Mouse (Mus musculus) brown adipose tissue, adult 24 weeks (tissue): ENCODE measurements around the gene Klk1b3. TPM values are rescaled to one million over a fixed set of nuclear protein-coding genes. Genes with fewer than 3 reads are reported as not detected.
"Not testable (repeated sequence)": the region's sequence is repeated elsewhere in the genome, so short reads cannot be mapped to it uniquely, and the experiment has no call there.

Source experiments
- H3K27ac ChIP-seq: fragments of 200-500 bp; replicated peaks from 2 replicates; pipeline ENCODE4 v1.5.1; 2012; ENCODE audit warnings: low read depth, mild to moderate bottlenecking, low read length
- H3K4me1 ChIP-seq: fragments of 200-500 bp; 2 replicates; pipeline ENCODE4 v1.6.1; 2012; ENCODE audit warnings: low read length, mixed read lengths; ENCODE audit not compliant: control insufficient read depth, insufficient read depth, insufficient read length
- H3K4me3 ChIP-seq: fragments of 200-500 bp; 2 replicates; pipeline ENCODE4 v1.5.1; 2012; ENCODE audit warnings: low read depth, mild to moderate bottlenecking, low read length, moderate library complexity; ENCODE audit not compliant: insufficient read depth
- polyA plus RNA-seq: library from polyadenylated mRNA; stranded (reverse); fragments of >200 nt; gene quantifications from 2 replicates; pipeline ENCODE4 v1.2.4, GENCODE M21; 2012; ENCODE audit not compliant: missing spikeins, insufficient read depth, insufficient read length

Klk1b3 gene
- not detected in 2 replicates for polyA plus RNA-seq

DNA sequence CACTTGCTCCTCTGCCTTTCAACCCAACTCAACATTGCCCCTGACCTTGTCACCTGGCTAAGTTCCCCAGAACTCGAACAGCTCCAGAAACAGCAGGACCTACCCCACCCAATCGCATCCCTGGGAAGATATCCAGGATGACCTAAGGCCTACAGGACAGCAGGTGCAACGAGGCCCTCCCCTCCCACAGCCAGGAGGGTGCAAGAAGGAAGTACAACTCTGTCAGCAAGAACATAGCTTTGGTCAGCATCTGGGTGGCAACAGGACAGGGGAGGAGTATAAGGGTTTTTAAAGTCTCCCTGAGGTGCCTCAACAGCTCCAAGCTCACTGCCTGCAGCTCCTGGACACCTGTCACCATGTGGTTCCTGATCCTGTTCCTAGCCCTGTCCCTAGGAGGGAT, at the start of gene Klk1b3:
Gene Klk1b3 (plus strand): TSS at position 301 of the 400 bp plus-strand sequence.
- Histone ChIP-seq H3K27ac (no peak within 1 kb of the TSS), H3K4me3 (no peak within 1 kb of the TSS), H3K4me1 (no peaks in the 10 kb centered on the region)

DNA sequence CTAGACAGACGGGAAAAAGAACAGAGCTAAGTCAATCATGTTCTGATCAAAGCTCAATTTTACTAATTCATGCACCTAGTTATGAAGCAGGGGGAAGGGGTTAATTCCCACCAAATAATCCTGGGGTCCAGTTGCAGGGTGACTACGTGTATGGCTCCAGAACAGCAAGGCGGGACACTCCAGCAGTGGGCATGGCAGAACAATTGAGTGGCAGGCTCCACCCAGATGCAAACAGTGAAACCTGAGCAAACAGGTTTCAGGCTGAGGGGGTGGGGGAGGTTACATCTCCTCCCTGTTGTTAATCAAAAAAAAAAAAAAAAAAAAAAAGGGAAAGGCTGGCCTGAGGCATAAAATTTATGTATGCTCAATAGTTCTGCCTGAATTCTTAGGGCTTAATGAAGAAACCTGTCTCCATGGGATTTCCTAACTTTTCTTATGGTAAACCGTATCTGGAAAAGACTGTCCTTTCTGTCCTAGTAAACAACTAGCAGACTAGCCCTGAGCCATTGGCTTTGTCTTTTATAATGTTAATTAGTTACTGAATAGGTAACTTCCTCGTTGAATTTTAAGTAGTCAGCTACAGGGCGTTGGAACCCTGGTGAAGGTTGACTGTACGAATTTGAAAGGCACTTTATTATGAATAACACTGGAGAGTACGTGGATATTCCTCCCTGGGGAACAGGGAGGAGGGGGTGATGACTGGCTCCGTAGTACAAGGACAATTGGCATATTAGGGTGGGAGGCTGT, 18.5 kb upstream of the Klk1b3 start:
- Histone ChIP-seq H3K4me1 (no peaks in the 10 kb centered on the region), H3K4me3 (no peak overlapping the region), H3K27ac (no peak overlapping the region)

DNA sequence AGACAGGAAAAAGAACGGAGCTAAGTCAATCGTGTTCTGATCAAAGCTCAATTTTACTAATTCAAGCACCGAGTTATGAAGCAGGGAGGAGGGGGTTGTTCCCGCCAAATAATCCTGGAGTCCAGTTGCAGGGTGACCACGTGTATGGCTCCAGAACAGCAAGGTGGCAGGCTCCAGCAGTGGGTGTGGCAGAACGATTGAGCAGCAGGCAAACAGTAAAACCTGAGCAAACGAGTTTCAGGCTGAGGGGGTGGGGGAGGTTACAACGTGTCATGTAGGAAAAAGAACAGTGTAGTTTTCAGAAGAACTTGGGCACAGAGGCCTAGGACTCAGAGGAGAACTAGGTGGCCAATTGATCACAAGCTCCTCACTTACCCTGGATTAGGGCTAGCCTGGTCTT, 11.5 kb upstream of the Klk1b3 start:
- not testable (repeated sequence) for H3K4me1 ChIP-seq, H3K27ac ChIP-seq, H3K4me3 ChIP-seq

GRCm38 (mm10) chr7:44187936-44188335, 10.1 kb upstream of the Klk1b3 start, which contains the start of gene Klk1b24:
TSS of gene Klk1b24 (plus strand) at chr7:44188236.
- not testable (repeated sequence) for H3K4me1 ChIP-seq, H3K27ac ChIP-seq, H3K4me3 ChIP-seq

DNA sequence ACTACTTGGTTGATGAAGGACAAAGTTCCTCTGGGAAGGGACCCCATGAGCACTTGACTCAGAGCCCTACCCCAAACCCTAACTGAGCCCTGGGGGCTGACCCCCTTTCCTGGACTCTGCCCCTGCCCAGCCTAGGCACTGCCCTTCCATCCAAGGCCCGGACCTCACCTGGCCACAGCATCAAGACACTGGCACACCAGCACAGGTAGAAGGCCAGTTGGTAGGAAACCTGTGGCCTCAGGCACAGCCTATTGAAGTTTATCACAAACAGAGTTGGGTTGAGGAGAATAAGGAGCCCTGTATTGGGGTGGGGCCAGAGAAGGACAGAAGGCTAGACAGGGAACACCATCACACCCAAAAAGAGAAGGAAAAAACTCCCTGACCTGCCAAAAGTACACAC, 4.5 kb upstream of the Klk1b3 start:
- not testable (repeated sequence) for H3K4me3 ChIP-seq, H3K27ac ChIP-seq, H3K4me1 ChIP-seq

GRCm38 (mm10) chr7:44207135-44207534, 9.1 kb downstream of the Klk1b3 start, which contains the start of gene Klk1b4:
TSS of gene Klk1b4 (plus strand) at chr7:44207435.
- not testable (repeated sequence) for H3K4me1 ChIP-seq, H3K27ac ChIP-seq, H3K4me3 ChIP-seq

- H3K27ac ChIP-seq: no peak overlapping the region
- no peaks in the 10 kb centered on the region for H3K4me1 ChIP-seq
- no peak overlapping the region for H3K4me3 ChIP-seq
Observed at GRCm38 (mm10) chr7:44208307-44208706, 10.3 kb downstream of the Klk1b3 start.

- H3K4me1 ChIP-seq: no peaks in the 10 kb centered on the region
- H3K4me3 ChIP-seq: no peak within 1 kb of the TSS
Observed at GRCm38 (mm10) chr7:44215645-44216044, 17.7 kb downstream of the Klk1b3 start, which contains the start of gene Klk1b5. TSS of gene Klk1b5 (plus strand) at chr7:44215945.

DNA sequence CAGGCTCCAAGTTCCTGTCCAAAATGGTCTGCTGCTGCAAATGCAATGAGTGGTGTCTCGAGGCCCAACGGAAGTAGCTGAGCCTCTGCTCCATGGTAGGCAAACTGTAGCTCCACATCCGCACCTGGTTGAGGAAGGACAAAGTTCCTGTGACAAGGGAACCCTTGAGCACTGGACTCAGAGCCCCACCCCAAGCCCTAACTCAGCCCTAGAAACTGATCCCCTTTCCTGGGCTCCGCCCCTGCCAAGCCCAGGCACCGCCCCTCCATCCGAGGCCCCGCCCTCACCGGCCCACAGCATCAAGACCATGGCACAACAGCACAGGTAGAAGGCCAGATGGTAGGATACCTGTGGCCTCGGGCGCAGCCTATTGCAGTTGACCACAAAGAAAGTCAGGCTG, 23.6 kb downstream of the Klk1b3 start:
- not testable (repeated sequence) for H3K4me3 ChIP-seq, H3K4me1 ChIP-seq, H3K27ac ChIP-seq

More at GRCm38 (mm10) chr7:44215645-44216044, 17.7 kb downstream of the Klk1b3 start, which contains the start of gene Klk1b5:
- H3K27ac ChIP-seq: no peak within 1 kb of the TSS

DNA sequence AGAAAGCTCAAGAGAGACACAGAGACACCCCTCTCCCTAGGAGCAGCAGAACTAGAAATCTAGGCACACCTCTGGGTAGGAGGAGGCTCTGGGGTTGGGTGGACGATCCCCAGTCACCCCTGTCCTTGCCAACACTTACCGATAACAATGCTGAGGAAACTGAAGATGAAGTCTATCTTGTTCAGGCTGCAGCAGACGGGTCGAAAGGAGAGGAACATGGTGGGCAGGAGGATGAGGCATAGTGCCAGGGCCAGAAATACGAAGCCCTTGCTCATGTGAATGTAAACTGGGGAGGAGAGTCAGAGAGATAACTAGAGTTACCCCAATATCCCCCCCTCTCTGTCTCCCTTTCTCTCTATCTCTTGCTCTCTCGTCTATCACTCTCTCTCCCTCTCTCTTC, 24.3 kb downstream of the Klk1b3 start:
- H3K4me1 ChIP-seq, H3K27ac ChIP-seq, H3K4me3 ChIP-seq: not testable (repeated sequence)

GRCm38 (mm10) chr7:44225076-44225475, 27.1 kb downstream of the Klk1b3 start, which contains the start of gene Klk1:
TSS of gene Klk1 (plus strand) at chr7:44225360.
- no peak within 1 kb of the TSS for H3K27ac ChIP-seq
- no peak within 1 kb of the TSS for H3K4me3 ChIP-seq
- H3K4me1 ChIP-seq: no peaks in the 10 kb centered on the region

GRCm38 (mm10) chr7:44235909-44236308, 37.9 kb downstream of the Klk1b3 start, which contains the start of gene Gm36864:
TSS of gene Gm36864 (plus strand) at chr7:44236177.
- Histone ChIP-seq H3K4me3 (no peak within 1 kb of the TSS), H3K27ac (no peak within 1 kb of the TSS), H3K4me1 (no peaks in the 10 kb centered on the region)

- Histone ChIP-seq H3K27ac (no peak overlapping the region), H3K4me1 (no peaks in the 10 kb centered on the region), H3K4me3 (no peak overlapping the region)
Observed at GRCm38 (mm10) chr7:44239913-44240312, 41.9 kb downstream of the Klk1b3 start.

- Histone ChIP-seq H3K27ac (no peak overlapping the region), H3K4me3 (no peak overlapping the region), H3K4me1 (no peaks in the 10 kb centered on the region)
Observed at GRCm38 (mm10) chr7:44240712-44241111, 42.7 kb downstream of the Klk1b3 start.

DNA sequence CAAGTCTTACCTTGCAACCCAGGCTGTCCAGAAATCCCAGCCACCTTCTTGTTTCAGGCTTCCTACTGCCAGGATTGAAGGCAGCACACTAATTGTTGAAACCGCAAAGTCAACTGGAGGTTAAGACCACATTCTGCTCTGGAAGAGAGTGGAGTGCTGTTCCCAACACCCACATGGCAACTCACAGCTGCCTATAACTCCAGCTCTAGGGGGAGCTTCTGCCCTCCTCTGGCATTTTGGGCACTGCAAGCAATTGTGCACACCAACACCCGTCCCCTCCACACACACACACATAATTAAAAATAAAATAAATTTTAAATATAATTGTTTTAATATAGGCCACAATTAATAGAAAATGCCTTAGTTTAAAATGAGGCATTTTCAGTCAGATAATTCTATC, 43.2 kb downstream of the Klk1b3 start:
- no peak overlapping the region for H3K27ac ChIP-seq
- H3K4me3 ChIP-seq: no peak overlapping the region
- no peaks in the 10 kb centered on the region for H3K4me1 ChIP-seq

DNA sequence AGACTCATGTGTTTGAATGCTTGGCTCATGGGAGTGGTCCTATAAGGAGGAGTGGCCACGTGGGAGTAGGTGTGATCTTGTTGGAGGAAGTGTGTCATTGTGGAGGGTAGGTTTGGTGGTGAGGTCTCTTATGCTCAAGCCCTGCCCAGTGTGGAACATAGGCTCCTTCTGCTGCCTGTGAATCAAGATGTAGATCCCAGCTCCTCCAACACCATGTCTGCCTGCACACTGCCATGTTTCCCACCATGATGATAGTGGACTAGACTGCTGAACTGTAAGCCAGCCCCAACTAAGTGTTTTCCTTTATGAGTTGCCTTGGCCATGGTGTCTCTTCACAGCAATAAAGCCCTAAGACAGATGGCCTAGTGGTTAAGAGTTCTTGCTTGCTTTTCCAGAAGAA, 46.1 kb downstream of the Klk1b3 start:
- no peak overlapping the region for H3K4me3 ChIP-seq
- no peak overlapping the region for H3K27ac ChIP-seq
- no peaks in the 10 kb centered on the region for H3K4me1 ChIP-seq
